Mouse (Mus musculus): ENCODE measurements at regions not wholly inside any gene's neighbourhood (a gene's known extent, or its start where the extent isn't known, plus 50 kb on each side); places are given as distances from the start of the nearest gene placed in this dataset.

- no peak for DNase-seq (ENCODE audit: low read depth)
Observed at GRCm38 (mm10) chr4:65014790-65015189, 109.2 kb upstream of the Pappa start.

DNA sequence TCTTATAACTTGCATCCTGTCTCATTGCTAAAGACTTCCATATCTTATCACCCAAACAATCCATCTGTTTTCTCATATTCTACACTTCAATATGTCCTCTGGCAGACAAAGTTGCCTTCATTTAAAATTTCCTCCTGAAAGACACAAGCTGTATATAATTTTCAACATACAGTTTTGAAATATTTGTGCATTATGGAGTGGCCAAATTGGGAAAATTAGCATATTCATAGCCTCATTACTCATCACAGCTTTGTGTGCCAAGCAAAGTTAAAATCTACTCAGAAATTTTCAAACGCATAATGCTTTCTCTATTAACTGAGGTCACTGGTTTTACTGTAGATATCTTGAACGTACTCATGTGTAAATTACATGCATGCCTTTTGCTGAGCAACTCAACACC lies 104.5 kb upstream of the Pappa start:
- no peak for DNase-seq (ENCODE audit: low read depth)

- peak; percentile 63 for DNase-seq (ENCODE audit: low read depth)
Observed at GRCm38 (mm10) chr4:65053336-65053735, 70.6 kb upstream of the Pappa start.

All from NIH3T3 (cell line).